Mouse (Mus musculus): Measurements from ENCODE around the gene Rras2.
A peak's percentile ranks its signal among the peaks of the same experiment; 100 is the strongest.

Gene Rras2

GRCm38 (mm10) chr7:114117444-114117905 is at the start of gene Rras2:
TSS of gene Rras2 (minus strand) at chr7:114117781.
- peak; percentile 63 for DNase-seq (ENCODE audit: low read depth, low spot score)

- DNase-seq (ENCODE audit: low read depth, low spot score), result no peak
These were observed 45.4 kb upstream of the Rras2 start for GRCm38 (mm10) chr7:114162975-114163374.

- no peak for DNase-seq (ENCODE audit: low read depth, low spot score)
These were observed 43.5 kb upstream of the Rras2 start for GRCm38 (mm10) chr7:114161101-114161500.

- DNase-seq (ENCODE audit: low read depth, low spot score), result no peak
These were observed 40.2 kb upstream of the Rras2 start for GRCm38 (mm10) chr7:114157716-114158278.

- DNase-seq (ENCODE audit: low read depth, low spot score), result no peak
These were observed 38.8 kb upstream of the Rras2 start for GRCm38 (mm10) chr7:114156364-114156763.

GRCm38 (mm10) chr7:114155053-114155865 is 37.7 kb upstream of the Rras2 start:
- no peak for DNase-seq (ENCODE audit: low read depth, low spot score)

GRCm38 (mm10) chr7:114151036-114151780 is 33.6 kb upstream of the Rras2 start:
- DNase-seq (ENCODE audit: low read depth, low spot score), result no peak

- no peak for DNase-seq (ENCODE audit: low read depth, low spot score)
These were observed 32.0 kb upstream of the Rras2 start for GRCm38 (mm10) chr7:114149564-114149963.

GRCm38 (mm10) chr7:114149135-114149534 is 31.6 kb upstream of the Rras2 start:
- DNase-seq (ENCODE audit: low read depth, low spot score), result peak; percentile 43

GRCm38 (mm10) chr7:114145841-114146240 is 28.3 kb upstream of the Rras2 start:
- DNase-seq (ENCODE audit: low read depth, low spot score), result no peak

GRCm38 (mm10) chr7:114142151-114142798 is 24.7 kb upstream of the Rras2 start:
- no peak for DNase-seq (ENCODE audit: low read depth, low spot score)

- DNase-seq (ENCODE audit: low read depth, low spot score), result no peak
These were observed 22.4 kb upstream of the Rras2 start for GRCm38 (mm10) chr7:114140026-114140425.

- DNase-seq (ENCODE audit: low read depth, low spot score), result no peak
These were observed 21.8 kb upstream of the Rras2 start for GRCm38 (mm10) chr7:114139400-114139799.

GRCm38 (mm10) chr7:114138261-114138660 is 20.7 kb upstream of the Rras2 start:
- DNase-seq (ENCODE audit: low read depth, low spot score), result no peak

GRCm38 (mm10) chr7:114135166-114135565 is 17.6 kb upstream of the Rras2 start:
- no peak for DNase-seq (ENCODE audit: low read depth, low spot score)

- no peak for DNase-seq (ENCODE audit: low read depth, low spot score)
These were observed 16.4 kb upstream of the Rras2 start for GRCm38 (mm10) chr7:114133957-114134356.

GRCm38 (mm10) chr7:114132316-114132715 is 14.7 kb upstream of the Rras2 start:
- no peak for DNase-seq (ENCODE audit: low read depth, low spot score)

- no peak for DNase-seq (ENCODE audit: low read depth, low spot score)
These were observed 11.7 kb upstream of the Rras2 start for GRCm38 (mm10) chr7:114129281-114129680.

GRCm38 (mm10) chr7:114118180-114118579 is 599 bp upstream of the Rras2 start:
- no peak for DNase-seq (ENCODE audit: low read depth, low spot score)

GRCm38 (mm10) chr7:114116711-114117351 is 750 bp downstream of the Rras2 start:
- peak; percentile 33 for DNase-seq (ENCODE audit: low read depth, low spot score)

GRCm38 (mm10) chr7:114115961-114116360 is 1.6 kb downstream of the Rras2 start:
- no peak for DNase-seq (ENCODE audit: low read depth, low spot score)
